Mouse (Mus musculus) gastrocnemius, adult 18-20 months (tissue): ENCODE measurements around the gene Spns2. TPM values are rescaled to one million over a fixed set of nuclear protein-coding genes. Genes with fewer than 3 reads are reported as not detected.
A peak's percentile ranks its signal among the peaks of the same experiment; 100 is the strongest.
"Not testable (repeated sequence)": the region's sequence is repeated elsewhere in the genome, so short reads cannot be mapped to it uniquely, and the experiment has no call there.

ENCODE experiments used
- DNase-seq: peaks from one replicate; pipeline ENCODE4 v3.0.0; 2021; ENCODE audit warnings: low spot score
- total RNA-seq, 2 experiments: library from RNA; stranded (reverse); gene quantifications; 2 replicates each; pipeline ENCODE4 v1.2.3; 2021

Gene Spns2
- total RNA-seq, 2 experiments from 2014 or later, result 26.5 to 42.7 TPM

GRCm38 (mm10) chr11:72475408-72475807, 14.3 kb downstream of the Spns2 start:
- no peak for DNase-seq

- DNase-seq, result no peak
Observed at GRCm38 (mm10) chr11:72474926-72475325, 14.8 kb downstream of the Spns2 start.

- DNase-seq, result no peak
Observed at GRCm38 (mm10) chr11:72473540-72473939, 16.2 kb downstream of the Spns2 start.

- no peak for DNase-seq
Observed at GRCm38 (mm10) chr11:72471381-72471780, 18.3 kb downstream of the Spns2 start.

- no peak for DNase-seq
Observed at GRCm38 (mm10) chr11:72470004-72470403, 19.7 kb downstream of the Spns2 start.

- peak; percentile 55 for DNase-seq
Observed at GRCm38 (mm10) chr11:72469217-72469616, 20.5 kb downstream of the Spns2 start.

GRCm38 (mm10) chr11:72468525-72468924, 21.2 kb downstream of the Spns2 start:
- DNase-seq, result peak; percentile 42

GRCm38 (mm10) chr11:72466694-72467507, 22.8 kb downstream of the Spns2 start:
- peak; percentile 30 for DNase-seq

GRCm38 (mm10) chr11:72465978-72466693, 23.6 kb downstream of the Spns2 start:
- DNase-seq, result no peak

GRCm38 (mm10) chr11:72464821-72465220, 24.9 kb downstream of the Spns2 start:
- DNase-seq, result no peak

- no peak for DNase-seq
Observed at GRCm38 (mm10) chr11:72461500-72461981, 28.2 kb downstream of the Spns2 start.

GRCm38 (mm10) chr11:72458502-72458901, 31.2 kb downstream of the Spns2 start:
- DNase-seq, result no peak

GRCm38 (mm10) chr11:72457995-72458496, 31.7 kb downstream of the Spns2 start:
- DNase-seq, result no peak

GRCm38 (mm10) chr11:72455694-72456093, 34.0 kb downstream of the Spns2 start:
- DNase-seq, result no peak

GRCm38 (mm10) chr11:72453105-72453953, 36.4 kb downstream of the Spns2 start:
- no peak for DNase-seq

- DNase-seq, result no peak
Observed at GRCm38 (mm10) chr11:72452140-72452665, 37.5 kb downstream of the Spns2 start.

- DNase-seq, result no peak
Observed at GRCm38 (mm10) chr11:72447475-72447874, 42.2 kb downstream of the Spns2 start.

- DNase-seq, result no peak
Observed at GRCm38 (mm10) chr11:72446311-72447105, 43.2 kb downstream of the Spns2 start.

GRCm38 (mm10) chr11:72440965-72441664, 48.6 kb downstream of the Spns2 start, which contains the start of gene Mybbp1a:
Mybbp1a (plus strand) TSS chr11:72441355.
- peak; percentile 99 for DNase-seq

GRCm38 (mm10) chr11:72440597-72440964, 49.1 kb downstream of the Spns2 start:
- not testable (repeated sequence) for DNase-seq
